Mouse (Mus musculus) liver, embryonic 11.5 days (tissue): ENCODE data around the gene Wasf2. TPM values are rescaled to one million over a fixed set of nuclear protein-coding genes. Genes with fewer than 3 reads are reported as not detected.

ENCODE experiments used
- ATAC-seq: fragments of 200-750 bp; cut with Nextera tagmentation; replicated peaks from 2 replicates; pipeline ENCODE4 v1.8.0; 2017; ENCODE audit warnings: moderate number of reproducible peaks, mild to moderate bottlenecking, moderate TSS enrichment, moderate library complexity; ENCODE audit not compliant: low FRiP score
- DNase-seq: peaks from one replicate; pipeline ENCODE4 v3.0.0-alpha.2; 2017; ENCODE audit warnings: low spot score
- H3K27ac ChIP-seq: fragments of 300-500 bp; sonication (generic); 2 replicates; pipeline ENCODE4 v1.5.1; 2014; ENCODE audit warnings: mild to moderate bottlenecking, low read depth, low read length, control low read depth
- H3K27me3 ChIP-seq: fragments of 300-500 bp; sonication (generic); replicated peaks from 2 replicates; pipeline ENCODE4 v1.6.1; 2014; ENCODE audit warnings: low read length, mixed read lengths; ENCODE audit not compliant: control insufficient read depth, insufficient read depth
- H3K36me3 ChIP-seq: fragments of 300-500 bp; sonication (generic); 2 replicates; pipeline ENCODE4 v1.6.1; 2014; ENCODE audit warnings: mild to moderate bottlenecking, low read length, moderate library complexity, mixed read lengths; ENCODE audit not compliant: control insufficient read depth, insufficient read depth
- H3K4me1 ChIP-seq: fragments of 300-500 bp; sonication (generic); replicated peaks from 2 replicates; pipeline ENCODE4 v1.6.1; 2014; ENCODE audit warnings: low read length, mixed read lengths; ENCODE audit not compliant: control insufficient read depth, insufficient read depth
- H3K4me2 ChIP-seq: fragments of 300-500 bp; sonication (generic); 2 replicates; pipeline ENCODE4 v1.6.1; 2014; ENCODE audit warnings: mild to moderate bottlenecking, control low read depth, moderate library complexity
- H3K4me3 ChIP-seq: fragments of 300-500 bp; sonication (generic); 2 replicates; pipeline ENCODE4 v1.5.1; 2014; ENCODE audit warnings: low read depth, low read length, control low read depth
- H3K9ac ChIP-seq: fragments of 300-500 bp; sonication (generic); 2 replicates; pipeline ENCODE4 v1.6.1; 2014; ENCODE audit warnings: low read depth, low read length, control low read depth
- H3K9me3 ChIP-seq: fragments of 300-500 bp; sonication (generic); 2 replicates; pipeline ENCODE4 v1.6.1; 2016; ENCODE audit warnings: low read length, inconsistent platforms, mixed read lengths; ENCODE audit not compliant: control insufficient read depth
- WGBS: fragments of 180-500 bp; shearing (Covaris S2); extraction: QIAGEN DNeasy Blood & Tissue Kit; methylation state at CpG from one replicate; pipeline ENCODE4 v1.1.7; 2014; 5-methylcytosine and 5-hydroxymethylcytosine counted together
- polyA plus RNA-seq: library from polyadenylated mRNA; unstranded; fragments of >200 nt; fragmentation: Nextera tagmentation; extraction: Ambion mirVana; gene quantifications from 2 replicates; pipeline ENCODE4 v1.2.1, GENCODE M21; 2014

Gene Wasf2
- polyA plus RNA-seq, 1 experiment from 2014 or later: 42.2 TPM

GRCm38 (mm10) chr4:133179258-133179657 is 49.0 kb downstream of the Wasf2 start:
- H3K4me1 ChIP-seq: peaks cover 42% of the 10 kb centered on the region
- no peak overlapping the region for H3K9ac ChIP-seq
- ATAC-seq (no peak), DNase-seq (no peak)
- no peaks in the 10 kb centered on the region for H3K9me3 ChIP-seq
- 88% methylated on average over 7 of the region's 7 CpGs for WGBS
- no peaks in the 10 kb centered on the region for H3K27me3 ChIP-seq
- H3K36me3 ChIP-seq: peaks cover 13% of the 10 kb centered on the region
- no peak overlapping the region for H3K4me2 ChIP-seq
- H3K4me3 ChIP-seq: no peak overlapping the region
- H3K27ac ChIP-seq: no peak overlapping the region

DNA sequence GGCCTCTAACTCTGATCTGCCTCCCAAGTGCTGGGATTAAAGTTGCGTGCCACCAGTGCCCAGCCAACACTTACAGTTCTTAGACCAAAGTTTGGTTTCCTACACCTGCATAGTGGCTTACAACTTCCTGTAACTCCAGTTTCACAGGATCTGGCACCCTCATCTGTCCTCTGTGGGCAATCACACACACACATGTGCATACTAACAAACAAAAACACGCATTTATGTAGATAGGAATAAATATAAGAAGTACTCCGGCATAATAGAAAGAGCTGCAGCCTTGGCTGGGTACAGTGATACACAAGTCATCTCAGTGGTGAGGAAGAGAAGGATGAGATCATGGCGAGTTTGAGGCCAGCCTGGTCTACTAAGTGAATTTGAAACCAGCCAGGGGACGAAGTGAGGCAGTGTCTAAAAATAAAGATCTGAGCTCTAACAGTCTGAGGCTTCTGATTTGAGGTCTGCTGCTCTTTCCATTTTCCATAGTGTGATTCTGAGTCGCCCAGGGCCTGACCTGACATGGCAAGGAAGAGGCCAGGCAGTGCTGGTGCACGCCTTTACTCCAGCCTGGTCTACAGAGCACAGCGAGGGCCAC is 52.2 kb downstream of the Wasf2 start:
- peaks cover 27% of the 10 kb centered on the region for H3K36me3 ChIP-seq
- H3K4me1 ChIP-seq: peaks cover 26% of the 10 kb centered on the region
- no peaks in the 10 kb centered on the region for H3K9me3 ChIP-seq
- ATAC-seq (no peak), DNase-seq (no peak)
- WGBS: 91% methylated on average over 8 of the region's 8 CpGs
- no peak overlapping the region for H3K4me2 ChIP-seq
- no peak overlapping the region for H3K9ac ChIP-seq
- H3K27me3 ChIP-seq: no peaks in the 10 kb centered on the region
- H3K27ac ChIP-seq: no peak overlapping the region
- no peak overlapping the region for H3K4me3 ChIP-seq

DNA sequence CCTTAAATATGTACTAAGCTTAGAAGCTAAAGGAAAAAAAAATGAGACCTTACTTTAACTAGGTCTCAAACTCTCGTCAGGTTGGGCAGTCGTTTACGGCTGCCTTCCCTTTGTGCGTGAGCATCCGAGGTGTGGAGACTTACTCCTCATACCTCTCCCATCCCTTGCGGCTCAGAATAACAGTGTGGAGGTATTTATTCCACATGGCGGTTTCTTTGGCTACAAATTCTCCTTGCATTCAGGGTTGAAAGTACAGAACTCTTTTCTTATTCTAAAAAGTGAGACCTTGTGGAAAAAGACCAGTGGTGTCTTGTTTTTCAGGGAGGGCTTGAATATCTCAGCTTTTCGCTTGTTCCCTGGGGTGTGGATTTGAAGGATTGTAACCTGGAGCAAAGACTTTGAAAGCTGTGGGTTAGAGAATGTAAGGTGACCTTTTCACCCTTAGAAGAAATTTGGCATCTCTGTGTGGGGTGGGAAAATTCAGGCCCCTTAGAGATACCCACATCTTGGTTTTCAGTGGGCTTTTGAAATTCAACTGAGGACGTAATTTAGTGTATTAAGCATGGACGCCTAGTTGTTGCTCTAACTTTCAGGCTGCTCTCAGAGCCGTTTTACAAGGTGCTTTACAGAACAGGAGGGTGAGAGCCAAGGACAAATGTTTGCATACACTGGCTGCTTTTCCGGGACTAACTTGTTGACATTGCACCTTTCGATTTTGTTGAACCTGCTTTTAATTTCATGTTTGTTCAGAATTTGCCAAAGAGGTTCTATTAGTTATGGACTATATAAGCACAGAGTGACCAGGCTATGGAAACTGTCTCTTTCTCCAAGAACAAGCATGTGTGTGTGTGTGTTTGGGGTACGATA is 54.0 kb downstream of the Wasf2 start:
- no peak overlapping the region for H3K9ac ChIP-seq
- H3K4me3 ChIP-seq: no peak overlapping the region
- no peaks in the 10 kb centered on the region for H3K27me3 ChIP-seq
- H3K36me3 ChIP-seq: peaks cover 36% of the 10 kb centered on the region
- ATAC-seq (no peak), DNase-seq (no peak)
- peaks cover 14% of the 10 kb centered on the region; the same call in 1 of the 2 replicates for H3K4me1 ChIP-seq
- peak overlapping the region; percentile 25; the same call in 1 of the 2 replicates for H3K27ac ChIP-seq
- H3K4me2 ChIP-seq: no peak overlapping the region
- H3K9me3 ChIP-seq: no peaks in the 10 kb centered on the region
- 74% methylated on average over 14 of the region's 14 CpGs for WGBS

DNA sequence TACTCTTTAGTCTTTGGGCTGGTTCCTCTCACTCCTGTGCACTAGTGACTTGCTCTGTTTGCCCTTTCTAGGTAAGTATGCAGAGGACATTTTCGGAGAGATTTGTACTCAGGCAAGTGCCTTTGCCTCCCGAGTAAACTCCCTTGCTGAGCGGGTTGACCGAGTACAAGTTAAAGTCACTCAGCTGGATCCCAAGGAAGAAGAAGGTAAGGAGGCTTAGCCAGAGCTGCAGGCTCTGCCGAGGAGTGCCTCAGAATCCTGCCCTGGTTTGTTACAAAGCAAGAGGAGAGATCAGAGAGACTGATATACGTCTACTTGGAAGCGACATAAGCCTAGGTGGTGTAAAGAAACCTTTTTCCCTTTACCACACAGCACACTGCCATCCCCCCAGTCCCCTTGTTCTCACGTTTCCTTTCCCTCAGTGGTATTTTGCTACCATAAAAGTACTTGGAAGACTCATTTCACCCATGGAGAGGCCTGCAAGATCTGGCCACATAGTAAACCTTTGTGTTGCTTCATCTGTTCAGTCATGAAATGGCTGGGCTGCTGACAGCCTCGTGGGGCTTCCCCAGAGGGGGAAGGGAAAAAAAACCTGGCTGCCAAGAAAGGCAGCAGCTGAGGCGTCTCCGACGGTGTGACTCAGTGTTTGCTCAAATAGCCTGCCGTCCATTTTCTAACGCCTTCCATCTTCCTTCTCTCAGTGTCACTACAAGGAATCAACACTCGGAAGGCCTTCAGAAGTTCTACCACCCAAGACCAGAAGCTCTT is 54.8 kb downstream of the Wasf2 start:
- 66% methylated on average over 15 of the region's 15 CpGs for WGBS
- Histone ChIP-seq H3K4me2 (no peak overlapping the region), H3K4me3 (no peak overlapping the region), H3K27ac (no peak overlapping the region), H3K36me3 (peaks cover 37% of the 10 kb centered on the region), H3K9ac (no peak overlapping the region), H3K9me3 (no peaks in the 10 kb centered on the region), H3K27me3 (no peaks in the 10 kb centered on the region), H3K4me1 (peaks cover 14% of the 10 kb centered on the region; the same call in 1 of the 2 replicates)
- DNase-seq: no peak
- no peak for ATAC-seq

- DNase-seq (no peak), ATAC-seq (no peak)
- 89% methylated on average over 8 of the region's 8 CpGs for WGBS
- Histone ChIP-seq H3K9me3 (no peaks in the 10 kb centered on the region), H3K27me3 (no peaks in the 10 kb centered on the region), H3K36me3 (peaks cover 40% of the 10 kb centered on the region), H3K4me2 (no peak overlapping the region), H3K4me3 (no peak overlapping the region), H3K27ac (no peak overlapping the region), H3K4me1 (peaks cover 14% of the 10 kb centered on the region; the same call in 1 of the 2 replicates), H3K9ac (no peak overlapping the region)
Observed at GRCm38 (mm10) chr4:133185893-133186292, 55.6 kb downstream of the Wasf2 start.

- H3K9ac ChIP-seq: no peak overlapping the region
- no peak overlapping the region for H3K27ac ChIP-seq
- peaks cover 14% of the 10 kb centered on the region; the same call in 1 of the 2 replicates for H3K4me1 ChIP-seq
- no peak overlapping the region for H3K4me3 ChIP-seq
- ATAC-seq: no peak
- DNase-seq: no peak
- H3K27me3 ChIP-seq: no peaks in the 10 kb centered on the region
- no peak overlapping the region for H3K4me2 ChIP-seq
- no peaks in the 10 kb centered on the region for H3K9me3 ChIP-seq
- H3K36me3 ChIP-seq: peaks cover 45% of the 10 kb centered on the region
- WGBS: 85% methylated on average over 5 of the region's 5 CpGs
Observed at GRCm38 (mm10) chr4:133186856-133187255, 56.6 kb downstream of the Wasf2 start.

DNA sequence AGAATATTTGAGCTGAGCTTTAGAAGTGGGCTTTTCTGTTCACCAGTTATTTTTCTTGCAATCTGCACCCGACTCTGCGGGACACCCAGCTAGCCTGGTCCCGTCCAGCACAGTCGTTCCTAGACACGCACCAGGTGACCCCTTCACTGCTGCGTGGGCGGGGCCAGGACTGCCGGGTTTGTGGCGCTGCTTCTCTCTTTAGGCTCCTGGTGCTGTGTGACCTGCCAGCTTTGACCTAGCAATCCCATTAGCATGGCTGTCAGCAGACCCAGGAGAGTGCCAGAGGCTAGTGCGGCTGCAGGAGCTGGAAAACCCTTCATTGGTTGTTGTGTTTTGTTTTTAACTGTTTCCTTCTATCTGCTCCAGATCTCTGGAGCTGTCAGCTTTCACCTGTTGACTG is 59.1 kb downstream of the Wasf2 start:
- Histone ChIP-seq H3K9me3 (no peaks in the 10 kb centered on the region), H3K9ac (no peak overlapping the region), H3K27ac (no peak overlapping the region), H3K4me2 (no peak overlapping the region), H3K4me1 (peaks cover 4% of the 10 kb centered on the region; the same call in 1 of the 2 replicates), H3K4me3 (no peak overlapping the region), H3K27me3 (no peaks in the 10 kb centered on the region), H3K36me3 (peaks cover 52% of the 10 kb centered on the region)
- 80% methylated on average over 10 of the region's 10 CpGs for WGBS
- DNase-seq: no peak
- no peak for ATAC-seq

DNA sequence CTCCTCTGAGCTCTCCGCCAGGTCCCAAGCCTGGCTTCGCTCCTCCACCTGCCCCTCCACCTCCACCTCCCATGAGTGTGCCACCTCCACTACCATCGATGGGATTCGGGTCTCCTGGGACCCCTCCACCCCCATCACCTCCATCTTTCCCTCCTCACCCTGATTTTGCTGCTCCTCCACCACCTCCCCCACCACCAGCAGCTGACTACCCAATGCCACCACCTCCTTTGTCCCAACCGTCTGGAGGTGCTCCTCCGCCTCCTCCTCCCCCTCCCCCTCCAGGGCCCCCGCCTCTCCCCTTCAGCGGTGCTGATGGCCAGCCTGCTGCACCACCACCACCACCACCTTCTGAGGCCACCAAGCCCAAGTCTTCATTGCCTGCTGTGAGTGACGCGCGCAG is 64.2 kb downstream of the Wasf2 start:
- Histone ChIP-seq H3K4me2 (no peak overlapping the region), H3K36me3 (peaks cover 36% of the 10 kb centered on the region), H3K4me1 (peaks cover 19% of the 10 kb centered on the region), H3K4me3 (no peak overlapping the region), H3K9ac (no peak overlapping the region), H3K27ac (no peak overlapping the region), H3K9me3 (no peaks in the 10 kb centered on the region), H3K27me3 (no peaks in the 10 kb centered on the region)
- 83% methylated on average over 11 of the region's 11 CpGs for WGBS
- DNase-seq (no peak), ATAC-seq (no peak)
